Mouse (Mus musculus): ENCODE measurements at regions not wholly inside any gene's neighbourhood (a gene's known extent, or its start where the extent isn't known, plus 50 kb on each side); places are given as distances from the start of the nearest gene placed in this dataset.

GRCm38 (mm10) chr11:24674208-24674571 lies 596.3 kb downstream of the Bcl11a start:
- TF ChIP-seq CTCF (IDR thresholded peaks at IDR 0.05; ENCODE audit: borderline replicate concordance, insufficient read depth, low read length) (no peak), POLR2A (IDR thresholded peaks at IDR 0.05; ENCODE audit: low read depth, low read length) (no peak)

All from embryonic fibroblast, embryonic 13.5 days (primary cell).